Mouse (Mus musculus) limb, embryonic 15.5 days (tissue): ENCODE measurements around the gene Ppia. TPM values are rescaled to one million over a fixed set of nuclear protein-coding genes. Genes with fewer than 3 reads are reported as not detected.
"Not testable (repeated sequence)": the region's sequence is repeated elsewhere in the genome, so short reads cannot be mapped to it uniquely, and the experiment has no call there.

Source experiments
- ATAC-seq: fragments of 200-750 bp; cut with Nextera tagmentation; 2 replicates; pipeline ENCODE4 v1.8.0; 2017; ENCODE audit warnings: low read depth, moderate TSS enrichment; ENCODE audit not compliant: insufficient number of reproducible peaks, low FRiP score, low TSS enrichment
- H3K27ac ChIP-seq: fragments of 300-500 bp; sonication (generic); 2 replicates; pipeline ENCODE4 v1.5.1; 2015; ENCODE audit warnings: moderate library complexity, mild to moderate bottlenecking, inconsistent platforms
- H3K27me3 ChIP-seq: fragments of 300-500 bp; sonication (generic); 2 replicates; pipeline ENCODE4 v1.6.1; 2015; ENCODE audit warnings: inconsistent platforms
- H3K36me3 ChIP-seq: fragments of 300-500 bp; sonication (generic); 2 replicates; pipeline ENCODE4 v1.6.1; 2015; ENCODE audit warnings: inconsistent platforms
- H3K4me1 ChIP-seq: fragments of 300-500 bp; sonication (generic); 2 replicates; pipeline ENCODE4 v1.6.1; 2015; ENCODE audit warnings: inconsistent platforms
- H3K4me2 ChIP-seq: fragments of 300-500 bp; sonication (generic); 2 replicates; pipeline ENCODE4 v1.6.1; 2015; ENCODE audit warnings: mild to moderate bottlenecking, inconsistent platforms
- H3K4me3 ChIP-seq: fragments of 300-500 bp; sonication (generic); 2 replicates; pipeline ENCODE4 v1.5.1; 2015; ENCODE audit warnings: mild to moderate bottlenecking, inconsistent platforms
- H3K9ac ChIP-seq: fragments of 300-500 bp; sonication (generic); 2 replicates; pipeline ENCODE4 v1.6.1; 2015; ENCODE audit warnings: inconsistent platforms
- H3K9me3 ChIP-seq: fragments of 300-500 bp; sonication (generic); 2 replicates; pipeline ENCODE4 v1.6.1; 2016; ENCODE audit warnings: inconsistent platforms
- WGBS: fragments of 180-500 bp; shearing (Covaris S2); methylation state at CpG from one replicate; pipeline ENCODE4 v1.1.7; 2015; 5-methylcytosine and 5-hydroxymethylcytosine counted together
- polyA plus RNA-seq: library from polyadenylated mRNA; unstranded; fragments of >200 nt; fragmentation: Nextera tagmentation; extraction: Ambion mirVana; gene quantifications from 2 replicates; pipeline ENCODE4 v1.2.1, GENCODE M21; 2015

The Ppia gene
- polyA plus RNA-seq, 1 experiment from 2014 or later = 4,412 TPM

DNA sequence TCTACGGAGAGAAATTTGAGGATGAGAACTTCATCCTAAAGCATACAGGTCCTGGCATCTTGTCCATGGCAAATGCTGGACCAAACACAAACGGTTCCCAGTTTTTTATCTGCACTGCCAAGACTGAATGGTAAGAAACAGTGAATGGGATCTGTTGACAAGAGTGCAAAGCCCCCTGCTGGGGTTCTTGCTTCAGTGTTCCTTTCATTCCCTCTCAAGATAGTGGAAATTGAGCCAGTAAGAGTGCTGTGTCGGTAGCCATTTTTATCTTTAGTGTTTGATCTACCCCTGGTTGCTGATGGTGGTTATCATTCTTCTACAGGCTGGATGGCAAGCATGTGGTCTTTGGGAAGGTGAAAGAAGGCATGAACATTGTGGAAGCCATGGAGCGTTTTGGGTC, 3.9 kb downstream of the Ppia start:
- 76% methylated on average over 4 of the region's 4 CpGs for WGBS
- peaks cover 25% of the 10 kb centered on the region for H3K4me1 ChIP-seq
- H3K4me2 ChIP-seq, H3K9me3 ChIP-seq, H3K27ac ChIP-seq, ATAC-seq, H3K9ac ChIP-seq, H3K4me3 ChIP-seq, H3K27me3 ChIP-seq: not testable (repeated sequence)
- peaks cover 51% of the 10 kb centered on the region for H3K36me3 ChIP-seq

DNA sequence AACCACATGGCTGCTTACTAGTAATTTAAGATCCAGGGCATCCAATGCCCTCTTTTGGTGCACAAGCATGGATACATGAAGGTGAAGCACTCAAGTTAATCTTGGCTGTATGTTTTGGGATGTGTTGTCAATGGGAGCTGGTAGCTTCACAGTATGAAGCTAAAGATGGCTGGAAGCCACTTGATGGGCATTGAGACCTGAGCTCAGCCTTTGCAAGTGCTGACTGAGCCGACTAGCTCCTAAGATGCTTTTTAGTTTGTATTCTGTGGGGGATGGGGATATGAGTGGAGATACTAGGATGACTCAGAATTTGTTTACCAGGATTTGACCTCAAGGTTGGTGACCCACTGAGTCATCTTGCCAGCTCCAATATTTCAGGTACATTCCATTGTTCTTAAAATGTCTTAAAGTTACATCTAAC, 5.0 kb downstream of the Ppia start:
- H3K27ac ChIP-seq = no peak overlapping the region
- no peak overlapping the region for H3K4me2 ChIP-seq
- H3K4me3 ChIP-seq = no peak overlapping the region
- peaks cover 14% of the 10 kb centered on the region for H3K4me1 ChIP-seq
- WGBS = 25% methylated on average over 1 of the region's 1 CpGs
- no peaks in the 10 kb centered on the region for H3K9me3 ChIP-seq
- H3K9ac ChIP-seq = no peak overlapping the region
- no peak for ATAC-seq
- H3K36me3 ChIP-seq = peaks cover 58% of the 10 kb centered on the region
- no peaks in the 10 kb centered on the region for H3K27me3 ChIP-seq

DNA sequence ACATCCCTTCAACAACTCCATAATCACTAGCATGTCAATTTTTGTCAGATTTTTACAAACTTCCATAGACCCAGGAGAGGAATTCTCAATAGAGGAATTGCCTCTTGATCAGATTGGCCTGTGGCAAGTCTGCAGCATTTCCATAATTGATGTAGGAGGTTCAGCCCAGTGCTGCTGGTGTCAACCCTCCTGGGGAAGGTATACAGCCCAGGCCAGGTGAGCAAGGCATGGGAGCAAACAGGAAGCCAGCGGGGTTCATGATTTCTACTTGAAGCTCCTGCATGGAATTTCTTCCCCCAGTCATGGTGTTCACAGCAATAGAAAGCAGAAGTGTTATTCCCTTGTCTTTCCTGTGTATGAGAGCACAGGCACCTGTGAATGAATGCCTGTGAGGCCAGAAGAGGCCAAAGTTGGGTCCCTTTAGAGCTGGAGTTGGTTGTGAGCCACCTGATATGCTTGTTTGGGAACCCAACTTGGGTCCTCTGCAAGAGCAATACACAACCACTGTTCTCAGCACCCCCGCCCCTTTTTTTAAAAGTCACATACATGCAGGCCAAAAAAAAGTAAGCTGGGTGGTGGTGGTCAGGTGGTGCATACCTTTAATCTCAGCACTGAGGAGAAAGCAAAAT, 5.6 kb downstream of the Ppia start:
- no peaks in the 10 kb centered on the region for H3K27me3 ChIP-seq
- H3K9ac ChIP-seq = no peak overlapping the region
- peaks cover 60% of the 10 kb centered on the region for H3K36me3 ChIP-seq
- H3K27ac ChIP-seq = no peak overlapping the region
- no peak overlapping the region for H3K4me2 ChIP-seq
- peaks cover 14% of the 10 kb centered on the region for H3K4me1 ChIP-seq
- H3K9me3 ChIP-seq = no peaks in the 10 kb centered on the region
- no peak for ATAC-seq
- WGBS = 74% methylated on average over 2 of the region's 2 CpGs
- no peak overlapping the region for H3K4me3 ChIP-seq

DNA sequence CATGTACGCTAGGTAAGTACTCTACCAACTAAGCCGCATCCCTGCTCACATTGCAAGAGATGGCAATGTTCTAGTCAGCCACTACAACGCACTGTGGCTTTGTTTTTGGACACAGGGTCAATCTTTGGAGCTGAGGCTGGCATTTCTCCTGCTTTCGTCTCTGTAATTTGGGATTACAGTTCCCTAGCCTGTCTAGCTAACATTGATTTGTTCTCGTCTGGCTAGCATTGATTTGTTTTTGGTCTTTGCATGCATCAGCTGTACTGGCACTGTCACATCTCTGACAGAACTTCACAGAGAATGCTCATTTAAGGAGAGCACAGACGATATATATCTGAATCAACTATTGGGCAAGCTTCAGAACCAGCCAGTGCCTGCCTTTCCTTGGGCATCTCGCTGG, 14.9 kb downstream of the Ppia start:
- Histone ChIP-seq H3K27ac (no peak overlapping the region), H3K36me3 (peaks cover 89% of the 10 kb centered on the region), H3K4me3 (no peak overlapping the region), H3K4me2 (no peak overlapping the region), H3K4me1 (no peaks in the 10 kb centered on the region), H3K9me3 (no peaks in the 10 kb centered on the region), H3K9ac (no peak overlapping the region), H3K27me3 (no peaks in the 10 kb centered on the region)
- ATAC-seq = no peak
- 91% methylated on average over 7 of the region's 7 CpGs for WGBS

DNA sequence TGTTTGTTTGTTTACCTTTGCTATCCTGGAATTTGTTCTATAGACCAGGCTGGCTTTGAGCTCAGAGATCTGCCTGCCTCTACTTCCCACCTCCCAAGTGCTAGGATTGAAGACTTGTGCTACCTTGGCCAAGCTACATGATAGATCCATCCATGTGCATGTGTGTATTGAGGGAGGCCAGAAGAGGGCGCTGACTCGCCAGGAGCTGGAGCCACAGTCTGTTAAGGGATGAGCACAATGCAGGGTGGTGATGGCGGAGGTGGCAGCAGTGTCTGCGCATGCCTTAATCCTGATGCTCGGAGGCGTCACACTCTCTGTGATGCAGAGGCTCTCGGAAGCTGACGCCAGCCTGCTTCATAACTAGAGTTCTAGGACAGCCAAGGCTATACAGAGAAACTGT, 21.2 kb downstream of the Ppia start:
- H3K27ac ChIP-seq = no peak overlapping the region
- H3K9me3 ChIP-seq = no peaks in the 10 kb centered on the region
- H3K27me3 ChIP-seq = no peaks in the 10 kb centered on the region
- H3K4me1 ChIP-seq = no peaks in the 10 kb centered on the region
- ATAC-seq = no peak
- H3K36me3 ChIP-seq = peaks cover 60% of the 10 kb centered on the region
- WGBS = 73% methylated on average over 8 of the region's 8 CpGs
- H3K4me3 ChIP-seq = no peak overlapping the region
- no peak overlapping the region for H3K4me2 ChIP-seq
- H3K9ac ChIP-seq = no peak overlapping the region

DNA sequence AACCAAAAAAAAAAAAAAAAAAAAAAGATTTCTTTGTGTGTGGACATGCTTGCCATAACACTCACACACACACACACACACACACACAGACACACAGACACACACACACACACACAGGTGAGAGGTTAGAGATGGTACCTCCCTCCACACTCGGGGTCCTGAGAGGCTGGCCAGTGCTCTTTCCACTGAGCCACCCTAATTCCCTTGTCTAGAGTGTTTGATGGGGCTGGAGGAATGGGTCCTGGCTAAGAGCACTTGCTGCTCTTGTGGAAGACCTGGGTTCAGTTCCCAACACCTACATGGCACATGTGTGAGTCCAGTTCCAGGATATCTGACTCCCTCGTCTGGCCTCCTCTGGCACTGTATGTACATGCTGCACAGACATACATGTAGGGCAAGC, 22.4 kb downstream of the Ppia start:
- Histone ChIP-seq H3K4me2 (no peak overlapping the region), H3K9me3 (no peaks in the 10 kb centered on the region), H3K4me1 (no peaks in the 10 kb centered on the region), H3K36me3 (peaks cover 48% of the 10 kb centered on the region), H3K9ac (no peak overlapping the region), H3K4me3 (no peak overlapping the region), H3K27me3 (no peaks in the 10 kb centered on the region), H3K27ac (no peak overlapping the region)
- no peak for ATAC-seq
- 94% methylated on average over 2 of the region's 2 CpGs for WGBS

DNA sequence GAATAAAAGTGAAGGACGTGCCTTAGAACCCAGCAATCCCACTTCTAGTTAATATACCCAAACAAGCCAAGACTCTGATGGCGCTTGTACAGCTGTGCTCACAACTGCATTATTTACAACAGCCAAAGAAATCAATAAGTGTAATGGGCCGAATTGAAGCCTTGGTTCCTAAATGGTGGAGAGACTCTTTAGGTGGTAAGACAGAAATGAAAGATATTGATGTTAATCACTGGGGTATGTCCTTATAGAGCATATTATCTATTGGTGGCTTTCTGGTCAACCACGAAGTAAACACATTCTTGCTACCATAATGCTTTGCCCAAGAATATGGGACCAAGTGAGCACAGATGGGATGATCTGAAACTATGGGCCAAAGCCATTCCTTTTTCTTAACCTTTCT, 24.9 kb downstream of the Ppia start:
- no peak overlapping the region for H3K9ac ChIP-seq
- ATAC-seq = no peak
- peaks cover 3% of the 10 kb centered on the region; the same call in 1 of the 2 replicates for H3K4me1 ChIP-seq
- no peaks in the 10 kb centered on the region for H3K9me3 ChIP-seq
- no peak overlapping the region for H3K4me2 ChIP-seq
- H3K27ac ChIP-seq = no peak overlapping the region
- no peaks in the 10 kb centered on the region for H3K27me3 ChIP-seq
- H3K36me3 ChIP-seq = peaks cover 25% of the 10 kb centered on the region
- WGBS = 89% methylated on average over 4 of the region's 4 CpGs
- no peak overlapping the region for H3K4me3 ChIP-seq

DNA sequence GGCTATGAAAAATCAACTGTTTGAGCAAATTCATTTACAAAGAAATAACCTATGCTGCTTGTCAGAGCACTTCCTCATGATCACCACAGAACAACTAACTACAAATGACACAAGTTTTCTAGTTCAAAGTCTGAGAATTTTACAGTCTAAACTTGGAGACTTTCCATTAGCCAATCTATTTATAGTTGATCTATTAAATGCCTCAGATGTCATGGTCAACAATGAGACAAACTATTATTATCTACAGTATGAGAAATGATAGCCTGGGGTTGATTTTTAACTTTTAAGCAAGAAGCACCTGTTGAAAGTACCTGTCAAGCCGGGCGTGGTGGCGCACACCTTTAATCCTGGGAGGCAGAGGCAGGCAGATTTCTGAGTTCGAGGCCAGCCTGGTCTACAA, 27.3 kb downstream of the Ppia start:
- Histone ChIP-seq H3K4me2 (no peak overlapping the region), H3K27ac (no peak overlapping the region), H3K36me3 (peaks cover 6% of the 10 kb centered on the region), H3K9ac (no peak overlapping the region), H3K27me3 (no peaks in the 10 kb centered on the region), H3K4me1 (peaks cover 3% of the 10 kb centered on the region; the same call in 1 of the 2 replicates), H3K4me3 (0 out of 2 replicates have a peak overlapping the region, but pooled peaks have one; percentile 92), H3K9me3 (no peaks in the 10 kb centered on the region)
- 90% methylated on average over 4 of the region's 4 CpGs for WGBS
- ATAC-seq = no peak

DNA sequence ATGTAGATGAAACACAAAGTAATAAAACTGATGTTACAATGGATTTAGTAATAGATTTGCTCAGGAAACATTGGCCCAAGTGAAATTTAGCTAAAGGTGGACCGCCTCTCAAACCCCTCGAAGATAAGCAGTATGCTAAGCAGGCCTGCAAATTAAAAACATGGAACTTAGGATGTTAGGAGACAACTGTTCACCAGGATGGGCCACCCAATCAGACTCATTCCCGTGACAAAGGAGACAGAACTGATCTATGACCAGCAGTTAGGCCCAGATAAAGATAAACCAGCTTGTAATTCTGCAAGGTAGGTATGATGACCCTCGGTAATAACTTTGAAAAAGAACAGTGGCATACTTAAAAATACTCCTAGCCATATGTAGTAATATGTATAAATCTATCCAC, 27.9 kb downstream of the Ppia start:
- WGBS = 46% methylated on average over 4 of the region's 4 CpGs
- ATAC-seq = no peak
- Histone ChIP-seq H3K4me3 (peak overlapping the region; percentile 92), H3K9ac (peak overlapping the region; percentile 87; the same call in 1 of the 2 replicates), H3K27ac (peak overlapping the region; percentile 98; the same call in 1 of the 2 replicates), H3K9me3 (no peaks in the 10 kb centered on the region), H3K36me3 (0 out of 2 replicates have a peak, but pooled peaks cover under 1% of the 10 kb centered on the region), H3K4me1 (peaks cover 3% of the 10 kb centered on the region; the same call in 1 of the 2 replicates), H3K4me2 (peak overlapping the region; percentile 49), H3K27me3 (no peaks in the 10 kb centered on the region)

DNA sequence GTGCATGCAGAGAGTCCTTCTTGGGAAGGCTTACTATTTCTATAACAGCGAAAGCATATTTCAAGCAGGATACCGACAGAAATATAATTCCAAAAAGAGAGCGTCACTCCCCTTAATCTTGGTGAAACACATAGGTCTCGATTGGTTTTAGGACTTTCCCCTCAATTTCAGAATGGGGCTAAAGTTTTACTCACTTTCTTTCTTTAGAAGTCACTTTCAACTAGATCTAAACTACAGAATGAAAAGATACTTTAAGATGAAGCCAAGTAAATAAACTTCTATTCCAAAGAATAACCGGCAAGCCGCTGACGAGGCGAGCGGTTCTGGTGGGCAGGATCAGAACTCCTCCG, 28.5 kb downstream of the Ppia start:
- H3K4me2 ChIP-seq = peak overlapping the region; percentile 49
- WGBS = under 1% methylated on average over 10 of the region's 10 CpGs
- no peak for ATAC-seq

DNA sequence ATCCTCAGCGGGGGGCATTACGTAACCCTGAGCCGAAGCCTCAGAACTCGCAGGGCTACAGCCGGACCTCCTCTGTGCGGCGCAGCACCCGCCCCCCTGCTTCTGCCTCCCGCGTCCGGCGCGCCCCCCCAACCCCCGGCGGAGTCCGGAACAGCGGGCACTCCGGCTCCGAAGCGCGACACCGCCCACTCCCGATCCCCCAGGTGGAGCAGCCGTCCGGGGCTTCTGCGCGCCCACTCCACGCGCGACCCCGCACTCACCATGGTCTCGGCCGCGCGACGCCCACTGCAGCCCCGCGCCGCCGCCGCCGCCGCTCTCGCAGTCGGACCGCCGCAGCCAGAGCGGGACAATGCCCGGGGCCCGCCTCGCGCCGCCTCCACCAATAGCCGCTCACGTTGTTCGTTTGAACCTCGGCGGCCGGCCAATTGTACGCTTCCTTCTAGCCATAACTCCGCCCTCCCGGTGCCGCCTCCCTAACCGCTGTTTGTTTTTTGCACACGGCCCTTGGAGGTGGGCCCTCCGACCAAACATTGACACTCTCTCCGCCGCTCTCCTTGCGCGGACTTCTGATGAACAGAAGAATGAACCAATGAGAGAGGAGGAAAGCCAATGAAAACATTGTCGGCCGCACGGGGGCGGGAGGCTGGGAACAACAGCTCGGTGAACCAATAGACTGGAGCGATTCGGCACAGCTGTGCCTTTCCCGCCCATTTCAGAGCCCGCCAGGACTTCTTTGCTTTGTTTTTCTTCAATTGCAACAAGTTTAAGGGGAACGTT, 29.0 kb downstream of the Ppia start, which contains the start of gene H2afv:
Gene H2afv, minus strand, starts transcription at position 367 of the 777 bp plus-strand sequence.
- peak; percentile 100 for ATAC-seq
- WGBS = under 1% methylated on average over 79 of the region's 80 CpGs

More for the DNA sequence above, 28.5 kb downstream of the Ppia start:
- peaks cover 3% of the 10 kb centered on the region; the same call in 1 of the 2 replicates for H3K4me1 ChIP-seq
- peak overlapping the region; percentile 92 for H3K4me3 ChIP-seq
- peak overlapping the region; percentile 87 for H3K9ac ChIP-seq
- H3K27ac ChIP-seq = peak overlapping the region; percentile 98
- H3K9me3 ChIP-seq = no peaks in the 10 kb centered on the region
- H3K27me3 ChIP-seq = no peaks in the 10 kb centered on the region
- H3K36me3 ChIP-seq = no peaks in the 10 kb centered on the region

DNA sequence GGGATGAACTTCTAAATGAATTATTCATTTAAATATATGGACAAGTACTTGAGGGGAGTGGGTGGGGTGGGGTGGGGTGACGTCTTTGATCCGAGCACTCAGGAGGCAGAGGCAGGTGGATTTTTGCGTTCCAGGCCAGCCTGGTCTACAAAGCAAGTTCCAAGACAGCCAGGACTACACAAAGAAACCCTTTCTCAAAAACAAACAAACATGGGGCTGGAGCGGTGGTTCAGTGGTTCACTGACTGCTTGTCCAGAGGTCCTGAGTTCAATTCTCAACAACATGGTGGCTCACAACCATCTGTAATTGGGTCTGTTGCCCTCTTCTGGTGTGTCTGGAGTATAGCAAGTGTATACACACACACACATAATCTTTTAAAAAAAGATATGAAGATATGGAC, 30.2 kb downstream of the Ppia start:
- Histone ChIP-seq H3K36me3 (no peaks in the 10 kb centered on the region), H3K4me3 (no peak overlapping the region), H3K27me3 (no peaks in the 10 kb centered on the region), H3K4me1 (peaks cover 3% of the 10 kb centered on the region; the same call in 1 of the 2 replicates), H3K4me2 (no peak overlapping the region), H3K9ac (no peak overlapping the region), H3K9me3 (no peaks in the 10 kb centered on the region), H3K27ac (no peak overlapping the region)
- 80% methylated on average over 4 of the region's 4 CpGs for WGBS
- ATAC-seq = no peak

More for the DNA sequence above, 29.0 kb downstream of the Ppia start, which contains the start of gene H2afv:
- H3K9me3 ChIP-seq = no peaks in the 10 kb centered on the region
- H3K4me1 ChIP-seq = peaks cover 3% of the 10 kb centered on the region; the same call in 1 of the 2 replicates
- peak within 1 kb of the TSS; percentile 98 for H3K27ac ChIP-seq
- H3K4me3 ChIP-seq = peak within 1 kb of the TSS; percentile 92
- no peaks in the 10 kb centered on the region for H3K27me3 ChIP-seq
- peak within 1 kb of the TSS; percentile 52 for H3K4me2 ChIP-seq
- H3K36me3 ChIP-seq = no peaks in the 10 kb centered on the region
- H3K9ac ChIP-seq = peak within 1 kb of the TSS; percentile 87
